Mouse (Mus musculus): ENCODE data around the gene Eid3.

GRCm38 (mm10) chr10:82824541-82824940 lies 41.9 kb upstream of the Eid3 start:
- no peak for TF ChIP-seq CTCF (IDR thresholded peaks at IDR 0.05; ENCODE audit: low read depth, low read length)
- no peak for TF ChIP-seq TAL1 (conservative IDR thresholded peaks at IDR 0.05; ENCODE audit: low read depth, low read length)
- TF ChIP-seq GATA1 (IDR thresholded peaks at IDR 0.05; ENCODE audit: borderline replicate concordance, low read length) = no peak
- no peak for TF ChIP-seq POLR2AphosphoS5 (IDR thresholded peaks at IDR 0.05; ENCODE audit: insufficient replicate concordance, low read depth, low read length)

All from G1E (cell line).